Mouse (Mus musculus) kidney, embryonic 16.5 days (tissue): Measurements from ENCODE around the gene Kdsr. TPM values are rescaled to one million over a fixed set of nuclear protein-coding genes. Genes with fewer than 3 reads are reported as not detected.

Experiments used
- ATAC-seq: fragments of 200-750 bp; cut with Nextera tagmentation; 2 replicates; pipeline ENCODE4 v1.8.0; 2017; ENCODE audit warnings: moderate TSS enrichment; ENCODE audit not compliant: low FRiP score, low TSS enrichment
- H3K27ac ChIP-seq: fragments of 300-500 bp; sonication (generic); 2 replicates; pipeline ENCODE4 v1.5.1; 2014; ENCODE audit warnings: low read length
- H3K27me3 ChIP-seq: fragments of 300-500 bp; sonication (generic); 2 replicates; pipeline ENCODE4 v1.6.1; 2014; ENCODE audit warnings: low read length, control low read depth, mixed read lengths; ENCODE audit not compliant: insufficient read depth
- H3K36me3 ChIP-seq: fragments of 300-500 bp; sonication (generic); 2 replicates; pipeline ENCODE4 v1.6.1; 2014; ENCODE audit warnings: low read length, control low read depth, mixed read lengths; ENCODE audit not compliant: insufficient read depth
- H3K4me1 ChIP-seq: fragments of 300-500 bp; sonication (generic); 2 replicates; pipeline ENCODE4 v1.6.1; 2014; ENCODE audit warnings: low read length, control low read depth, mixed read lengths; ENCODE audit not compliant: insufficient read depth
- H3K4me2 ChIP-seq: fragments of 300-500 bp; sonication (generic); replicated peaks from 2 replicates; pipeline ENCODE4 v1.6.1; 2014; ENCODE audit warnings: low read depth, low read length
- H3K4me3 ChIP-seq: fragments of 300-500 bp; sonication (generic); 2 replicates; pipeline ENCODE4 v1.5.1; 2014; ENCODE audit warnings: mild to moderate bottlenecking, low read length
- H3K9ac ChIP-seq: fragments of 300-500 bp; sonication (generic); replicated peaks from 2 replicates; pipeline ENCODE4 v1.6.1; 2014; ENCODE audit warnings: low read length
- H3K9me3 ChIP-seq: fragments of 300-500 bp; sonication (generic); 2 replicates; pipeline ENCODE4 v1.6.1; 2016; ENCODE audit warnings: low read length, control low read depth
- WGBS: fragments of 180-500 bp; shearing (Covaris S2); extraction: QIAGEN DNeasy Blood & Tissue Kit; methylation state at CpG from one replicate; pipeline ENCODE4 v1.1.7; 2014; 5-methylcytosine and 5-hydroxymethylcytosine counted together
- polyA plus RNA-seq: library from polyadenylated mRNA; unstranded; fragments of >200 nt; fragmentation: Nextera tagmentation; extraction: Ambion mirVana; gene quantifications from 2 replicates; pipeline ENCODE4 v1.2.1, GENCODE M21; 2015

Gene Kdsr
- polyA plus RNA-seq, 1 experiment from 2014 or later: 14.7 TPM

GRCm38 (mm10) chr1:106714530-106714981, 45.0 kb downstream of the Kdsr start:
- ATAC-seq: no peak; the same call in 1 of the 2 replicates
- Histone ChIP-seq H3K36me3 (no peaks in the 10 kb centered on the region), H3K4me1 (peaks cover 33% of the 10 kb centered on the region), H3K27me3 (no peaks in the 10 kb centered on the region), H3K4me3 (peak overlapping the region; percentile 84), H3K27ac (peak overlapping the region; percentile 94), H3K9ac (peak overlapping the region; percentile 93), H3K4me2 (peak overlapping the region; percentile 92), H3K9me3 (no peaks in the 10 kb centered on the region)
- WGBS: 3% methylated on average over 21 of the region's 21 CpGs

- under 1% methylated on average over 53 of the region's 95 CpGs for WGBS
- peak within 1 kb of the TSS; percentile 84 for H3K4me3 ChIP-seq
- peak within 1 kb of the TSS; percentile 94 for H3K27ac ChIP-seq
- peak within 1 kb of the TSS; percentile 93 for H3K9ac ChIP-seq
- H3K9me3 ChIP-seq: no peaks in the 10 kb centered on the region
- H3K4me1 ChIP-seq: peaks cover 40% of the 10 kb centered on the region
- H3K27me3 ChIP-seq: no peaks in the 10 kb centered on the region
- peak; percentile 75 for ATAC-seq
- H3K36me3 ChIP-seq: no peaks in the 10 kb centered on the region
- H3K4me2 ChIP-seq: peak within 1 kb of the TSS; percentile 92
These were observed 45.7 kb downstream of the Kdsr start, which contains the start of gene Bcl2 for GRCm38 (mm10) chr1:106713621-106714529. Bcl2 (minus strand) TSS chr1:106714274.

- WGBS: 6% methylated on average over 22 of the region's 22 CpGs
- H3K27ac ChIP-seq: no peak overlapping the region
- H3K9me3 ChIP-seq: no peaks in the 10 kb centered on the region
- ATAC-seq: 0 out of 2 replicates have a peak, but pooled peaks have one; percentile 5
- H3K27me3 ChIP-seq: no peaks in the 10 kb centered on the region
- peak overlapping the region; percentile 92 for H3K4me2 ChIP-seq
- peaks cover 53% of the 10 kb centered on the region for H3K4me1 ChIP-seq
- H3K4me3 ChIP-seq: peak overlapping the region; percentile 84
- H3K9ac ChIP-seq: peak overlapping the region; percentile 71
- no peaks in the 10 kb centered on the region for H3K36me3 ChIP-seq
These were observed 47.2 kb downstream of the Kdsr start for GRCm38 (mm10) chr1:106712330-106712729.

GRCm38 (mm10) chr1:106711356-106712125, 48.0 kb downstream of the Kdsr start:
- Histone ChIP-seq H3K4me1 (peaks cover 60% of the 10 kb centered on the region), H3K27ac (0 out of 2 replicates have a peak overlapping the region, but pooled peaks have one; percentile 18), H3K27me3 (no peaks in the 10 kb centered on the region), H3K4me3 (peak overlapping the region; percentile 84), H3K4me2 (peak overlapping the region; percentile 92), H3K9ac (peak overlapping the region; percentile 71), H3K36me3 (no peaks in the 10 kb centered on the region), H3K9me3 (no peaks in the 10 kb centered on the region)
- ATAC-seq: no peak
- 29% methylated on average over 12 of the region's 12 CpGs for WGBS

GRCm38 (mm10) chr1:106710202-106710601, 49.3 kb downstream of the Kdsr start:
- Histone ChIP-seq H3K4me3 (peak overlapping the region; percentile 22; the same call in 1 of the 2 replicates), H3K27me3 (no peaks in the 10 kb centered on the region), H3K9ac (no peak overlapping the region), H3K4me2 (peak overlapping the region; percentile 44), H3K27ac (no peak overlapping the region), H3K4me1 (peaks cover 58% of the 10 kb centered on the region), H3K9me3 (no peaks in the 10 kb centered on the region), H3K36me3 (no peaks in the 10 kb centered on the region)
- ATAC-seq: no peak
- WGBS: 62% methylated on average over 7 of the region's 7 CpGs

- H3K4me2 ChIP-seq: 0 out of 2 replicates have a peak overlapping the region, but pooled peaks have one; percentile 8
- 58% methylated on average over 6 of the region's 6 CpGs for WGBS
- no peak for ATAC-seq
- no peaks in the 10 kb centered on the region for H3K27me3 ChIP-seq
- peak overlapping the region; percentile 48; the same call in 1 of the 2 replicates for H3K27ac ChIP-seq
- H3K4me1 ChIP-seq: peaks cover 54% of the 10 kb centered on the region
- H3K36me3 ChIP-seq: no peaks in the 10 kb centered on the region
- H3K9ac ChIP-seq: no peak overlapping the region
- H3K4me3 ChIP-seq: no peak overlapping the region
- no peaks in the 10 kb centered on the region for H3K9me3 ChIP-seq
These were observed 52.3 kb downstream of the Kdsr start for GRCm38 (mm10) chr1:106707036-106707880.

GRCm38 (mm10) chr1:106703183-106703582, 56.3 kb downstream of the Kdsr start:
- Histone ChIP-seq H3K27ac (no peak overlapping the region), H3K4me3 (no peak overlapping the region), H3K9me3 (no peaks in the 10 kb centered on the region), H3K27me3 (no peaks in the 10 kb centered on the region), H3K4me1 (peaks cover 25% of the 10 kb centered on the region), H3K36me3 (no peaks in the 10 kb centered on the region), H3K9ac (no peak overlapping the region), H3K4me2 (no peak overlapping the region)
- no peak for ATAC-seq
- whole genome bisulfite sequencing: 65% methylated on average over 3 of the region's 3 CpGs

- Histone ChIP-seq H3K4me3 (no peak overlapping the region), H3K9ac (no peak overlapping the region), H3K4me2 (no peak overlapping the region), H3K4me1 (peaks cover 19% of the 10 kb centered on the region), H3K27me3 (no peaks in the 10 kb centered on the region), H3K36me3 (no peaks in the 10 kb centered on the region), H3K9me3 (no peaks in the 10 kb centered on the region), H3K27ac (no peak overlapping the region)
- no peak for ATAC-seq
- WGBS: 63% methylated on average over 4 of the region's 4 CpGs
These were observed 56.9 kb downstream of the Kdsr start for GRCm38 (mm10) chr1:106702471-106703175.
